Mouse (Mus musculus) kidney, adult 2 months (tissue): ENCODE measurements at regions not wholly inside any gene's neighbourhood (a gene's known extent, or its start where the extent isn't known, plus 50 kb on each side); places are given as distances from the start of the nearest gene placed in this dataset.

Experiments used
- CTCF ChIP-seq: fragments of 200-500 bp; conservative IDR thresholded peaks from 2 replicates; pipeline ENCODE4 v1.5.1; 2011; ENCODE audit warnings: low read depth, mild to moderate bottlenecking, control low read depth, low read length, moderate library complexity, mixed read lengths; ENCODE audit not compliant: insufficient read depth, insufficient read length
- POLR2A ChIP-seq: fragments of 200-500 bp; IDR thresholded peaks from one replicate; pipeline ENCODE4 v1.6.1; 2011; ENCODE audit warnings: low read depth, low read length, control low read depth

- TF ChIP-seq CTCF: no peak
- no peak for TF ChIP-seq POLR2A
These were observed 149.0 kb upstream of the Jarid2 start for GRCm38 (mm10) chr13:44580156-44580736.
